Mouse (Mus musculus) liver, adult (tissue): ENCODE data around the gene Fads3.

Experiments
- GATA4 ChIP-seq: IDR thresholded peaks from 2 replicates; pipeline ENCODE4 v1.6.1; 2014; ENCODE audit warnings: mild to moderate bottlenecking, low read length; ENCODE audit not compliant: insufficient replicate concordance

Fads3 gene

GRCm38 (mm10) chr19:10041388-10042148 lies at the start of gene Fads3:
Gene Fads3 (plus strand): TSS chr19:10041569.
- TF ChIP-seq GATA4: no peak

- no peak for TF ChIP-seq GATA4
These were observed 49.1 kb upstream of the Fads3 start for GRCm38 (mm10) chr19:9992011-9992958.

GRCm38 (mm10) chr19:9993036-9993656 lies 48.2 kb upstream of the Fads3 start:
- TF ChIP-seq GATA4: no peak

GRCm38 (mm10) chr19:9997204-9998062 lies 43.9 kb upstream of the Fads3 start:
- no peak for TF ChIP-seq GATA4

- no peak for TF ChIP-seq GATA4
These were observed 43.3 kb upstream of the Fads3 start for GRCm38 (mm10) chr19:9998063-9998416.

- no peak for TF ChIP-seq GATA4
These were observed 42.5 kb upstream of the Fads3 start for GRCm38 (mm10) chr19:9998736-9999486.

GRCm38 (mm10) chr19:10000330-10000729 lies 41.0 kb upstream of the Fads3 start:
- no peak for TF ChIP-seq GATA4

GRCm38 (mm10) chr19:10001206-10001969 lies 40.0 kb upstream of the Fads3 start, which contains the start of the genes Best1 and Rab3il1:
Gene Best1 (minus strand): TSS chr19:10001633.
Gene Rab3il1 (plus strand): TSS chr19:10001669.
- no peak for TF ChIP-seq GATA4

GRCm38 (mm10) chr19:10003696-10004095 lies 37.7 kb upstream of the Fads3 start:
- TF ChIP-seq GATA4: no peak

- no peak for TF ChIP-seq GATA4
These were observed 30.0 kb upstream of the Fads3 start for GRCm38 (mm10) chr19:10011408-10011807.

GRCm38 (mm10) chr19:10012827-10013278 lies 28.5 kb upstream of the Fads3 start:
- no peak for TF ChIP-seq GATA4

GRCm38 (mm10) chr19:10013348-10013747 lies 28.0 kb upstream of the Fads3 start:
- TF ChIP-seq GATA4: no peak

- TF ChIP-seq GATA4: peak; percentile 52; the same call in 1 of the 2 replicates
These were observed 27.5 kb upstream of the Fads3 start for GRCm38 (mm10) chr19:10013913-10014312.

GRCm38 (mm10) chr19:10014824-10015223 lies 26.5 kb upstream of the Fads3 start:
- no peak for TF ChIP-seq GATA4
